Mouse (Mus musculus): ENCODE data around the gene Sh3bp5.

The Sh3bp5 gene

GRCm38 (mm10) chr14:31407911-31408604 is 27.8 kb downstream of the Sh3bp5 start:
- DNase-seq: no peak

DNA sequence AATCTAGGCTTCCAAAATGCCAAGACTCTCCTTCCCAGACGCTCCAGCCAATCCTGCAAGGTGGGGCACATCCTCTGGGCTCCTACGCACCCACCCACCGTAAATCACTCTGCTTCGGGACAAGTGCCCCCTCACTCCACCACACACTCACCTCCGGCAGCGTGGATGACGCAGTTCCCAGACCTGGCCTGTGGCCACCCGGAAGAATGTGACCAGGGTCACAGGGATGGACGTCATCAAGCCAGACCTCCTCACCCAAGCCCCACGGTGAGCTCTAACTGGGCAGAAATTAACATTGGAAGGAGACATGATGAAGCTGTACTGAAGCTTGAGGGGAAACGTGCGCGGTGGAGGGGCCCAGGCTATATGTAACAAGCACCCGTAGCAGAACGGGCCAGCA is 28.7 kb downstream of the Sh3bp5 start:
- no peak for DNase-seq

- DNase-seq: no peak
Measured at GRCm38 (mm10) chr14:31406154-31406810, 29.6 kb downstream of the Sh3bp5 start.

DNA sequence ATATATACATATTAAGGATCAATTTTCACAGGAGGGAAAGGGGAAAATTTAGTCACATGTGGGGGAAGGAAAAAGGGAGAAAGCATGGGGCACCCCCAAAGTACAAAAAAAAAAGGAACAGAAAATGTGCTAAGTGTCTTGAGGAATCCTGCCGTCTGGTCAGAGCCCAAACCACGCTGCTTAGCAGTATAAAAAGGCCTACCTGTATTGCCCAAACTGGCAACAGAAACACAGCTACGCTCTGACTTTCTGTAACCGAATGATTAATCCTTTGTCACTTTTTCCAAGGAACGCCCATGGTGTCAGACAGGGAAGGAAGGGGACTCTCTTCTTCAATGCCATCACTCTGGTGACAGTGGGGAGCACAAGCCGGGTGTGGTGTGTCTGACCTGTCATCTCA is 30.2 kb downstream of the Sh3bp5 start:
- no peak for DNase-seq

- no peak for DNase-seq
Measured at GRCm38 (mm10) chr14:31404663-31405062, 31.2 kb downstream of the Sh3bp5 start.

DNA sequence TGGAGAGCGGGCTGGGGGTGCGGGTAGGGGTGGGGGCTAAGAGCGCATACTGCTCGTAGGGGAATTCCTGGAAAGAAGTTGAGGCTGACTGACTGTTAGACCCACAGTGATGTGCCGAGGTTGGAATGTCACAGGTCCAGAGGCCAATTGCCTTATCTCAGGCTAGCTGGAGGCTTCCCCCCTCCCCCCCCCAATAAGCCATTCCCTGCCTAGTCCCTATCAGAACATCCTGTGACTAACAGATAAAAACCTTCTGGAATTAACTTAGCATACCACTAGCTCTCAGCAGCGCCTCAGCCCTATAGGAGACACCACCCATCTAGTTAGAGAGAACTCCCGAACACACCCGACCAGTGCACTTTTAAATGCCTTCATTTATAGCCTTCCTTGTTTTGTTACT is 31.9 kb downstream of the Sh3bp5 start:
- no peak for DNase-seq

GRCm38 (mm10) chr14:31403556-31403955 is 32.3 kb downstream of the Sh3bp5 start:
- no peak for DNase-seq

DNA sequence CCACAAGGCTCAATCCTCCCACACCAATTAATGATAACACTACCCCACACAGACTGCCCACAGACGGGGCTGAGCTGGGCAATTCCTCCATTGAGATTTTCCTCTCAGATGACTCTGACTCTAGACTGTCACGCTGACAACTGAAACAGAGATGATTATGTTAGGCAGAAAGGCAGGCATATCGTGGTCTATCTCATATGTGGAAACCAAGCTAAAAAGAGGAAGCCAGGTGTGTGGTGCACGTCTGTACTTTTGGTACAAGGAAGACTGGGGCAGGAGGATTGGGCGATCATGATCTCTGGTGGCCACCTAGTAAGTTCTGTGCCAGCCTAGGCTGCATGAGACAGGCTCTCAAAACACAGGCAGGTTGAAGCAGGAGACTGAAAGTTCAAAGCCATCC is 33.2 kb downstream of the Sh3bp5 start:
- no peak for DNase-seq

GRCm38 (mm10) chr14:31401918-31402427 is 33.9 kb downstream of the Sh3bp5 start:
- no peak for DNase-seq

DNA sequence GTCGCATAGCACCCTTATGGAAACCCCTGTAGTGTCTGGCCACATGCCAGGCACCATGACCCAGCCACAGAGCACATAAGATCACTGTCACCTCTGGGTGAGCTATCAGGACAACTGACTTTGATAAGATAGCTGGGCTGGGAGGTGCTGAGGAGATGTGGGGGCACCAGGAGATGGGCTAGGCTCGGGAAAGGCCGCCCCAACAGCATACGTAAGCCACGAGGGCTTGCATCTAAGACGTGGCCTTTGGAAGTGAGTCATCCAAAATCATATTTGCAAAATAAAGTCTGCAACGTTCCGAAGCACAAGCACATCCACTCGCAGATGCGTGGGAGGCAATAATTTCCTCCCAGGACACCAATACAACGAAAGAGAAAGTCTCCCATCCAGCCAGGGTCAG is 35.0 kb downstream of the Sh3bp5 start:
- DNase-seq: no peak

DNA sequence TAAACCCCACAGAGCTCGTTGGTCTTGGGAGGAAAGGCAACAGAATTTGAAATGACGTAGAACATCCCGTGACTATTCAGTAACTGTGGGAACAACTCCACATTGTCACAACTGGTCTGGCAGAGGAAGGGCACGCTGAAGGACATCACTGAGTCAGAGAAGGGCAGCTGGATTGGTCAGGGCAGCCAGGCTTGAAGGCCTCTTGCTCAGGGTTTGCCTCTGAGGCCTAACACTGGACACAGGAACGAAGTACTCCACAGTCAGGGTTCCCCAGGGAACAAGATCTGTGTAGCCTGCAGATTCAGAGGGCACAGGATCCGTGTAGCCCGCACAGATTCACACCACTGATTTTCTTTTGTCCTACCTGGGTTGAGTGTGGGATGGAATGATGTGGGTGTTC is 35.6 kb downstream of the Sh3bp5 start:
- no peak for DNase-seq

DNA sequence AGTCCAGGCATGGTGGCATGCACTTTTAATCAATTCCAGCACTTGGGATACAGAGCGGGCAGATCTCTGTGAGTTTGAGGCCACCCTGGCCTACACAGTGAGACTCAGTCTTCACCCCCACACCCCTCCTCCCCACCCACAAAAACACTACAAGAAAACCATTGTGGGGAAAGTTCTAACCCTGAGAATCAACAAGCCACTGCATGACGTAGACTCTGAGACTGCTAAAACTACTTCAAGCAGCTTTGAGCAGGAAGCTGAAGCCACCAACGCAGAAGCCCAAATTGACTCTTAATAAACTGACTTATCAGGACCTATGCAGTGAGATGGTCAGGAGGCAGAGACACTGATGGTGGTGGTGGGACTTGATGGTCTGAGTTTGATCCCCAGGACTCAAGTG is 36.6 kb downstream of the Sh3bp5 start:
- peak; percentile 24 for DNase-seq

DNA sequence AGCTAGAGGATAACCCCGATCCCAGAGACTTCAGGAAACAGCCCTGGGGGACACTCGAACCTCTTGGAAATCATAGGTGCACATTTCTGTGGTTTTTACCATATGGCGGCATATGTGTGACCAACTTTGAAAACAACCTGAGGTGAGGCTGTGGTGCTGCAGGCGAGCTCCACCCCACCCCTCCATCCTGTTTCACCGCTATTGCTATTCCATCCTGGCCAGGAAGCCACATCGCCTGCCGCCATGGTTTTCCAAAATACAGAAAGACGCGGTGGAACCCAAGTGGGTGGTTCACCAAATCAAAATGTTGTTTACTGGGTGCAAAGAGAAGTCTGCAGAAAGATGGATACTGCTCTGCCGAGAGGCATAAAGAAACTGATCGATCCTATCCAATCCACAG is 37.1 kb downstream of the Sh3bp5 start:
- DNase-seq: no peak

DNA sequence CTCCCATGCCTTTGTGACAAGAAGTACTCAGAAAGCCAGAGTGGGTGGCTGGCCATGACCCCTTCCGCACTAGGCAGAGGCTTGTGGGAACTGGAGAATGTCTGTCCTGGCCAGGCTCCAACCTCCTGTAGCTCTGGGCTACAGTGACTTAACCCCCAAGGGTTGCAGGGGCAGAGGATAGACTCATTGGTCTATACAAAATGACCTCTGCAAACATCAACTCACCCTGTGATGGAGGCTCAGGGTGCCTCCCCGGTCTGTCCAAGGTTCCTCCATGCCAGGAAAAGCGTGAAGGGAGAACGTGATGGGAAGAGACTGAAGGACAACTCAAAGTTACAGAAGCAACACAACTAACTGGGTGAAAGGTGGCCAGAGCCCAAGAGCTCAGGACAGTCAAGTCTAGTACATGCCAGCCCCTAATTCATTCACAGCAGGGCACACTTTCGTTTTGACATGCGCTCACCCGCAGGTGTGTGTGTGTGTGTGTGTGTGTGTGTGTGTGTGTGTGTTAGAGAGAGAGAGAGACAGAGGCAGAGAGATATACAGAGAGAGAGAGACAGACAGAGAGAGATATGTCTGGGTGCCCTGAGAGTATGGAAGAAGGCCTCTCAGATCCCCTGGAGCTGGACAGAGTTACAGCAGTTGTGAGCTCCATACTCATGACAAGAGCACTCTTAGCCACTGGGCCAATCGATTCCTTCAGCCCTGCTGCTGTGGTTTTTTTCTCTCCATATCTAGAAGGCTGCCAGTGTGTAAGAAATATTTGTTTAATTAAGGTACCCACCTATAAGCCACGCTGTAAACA is 37.9 kb downstream of the Sh3bp5 start:
- no peak for DNase-seq

DNA sequence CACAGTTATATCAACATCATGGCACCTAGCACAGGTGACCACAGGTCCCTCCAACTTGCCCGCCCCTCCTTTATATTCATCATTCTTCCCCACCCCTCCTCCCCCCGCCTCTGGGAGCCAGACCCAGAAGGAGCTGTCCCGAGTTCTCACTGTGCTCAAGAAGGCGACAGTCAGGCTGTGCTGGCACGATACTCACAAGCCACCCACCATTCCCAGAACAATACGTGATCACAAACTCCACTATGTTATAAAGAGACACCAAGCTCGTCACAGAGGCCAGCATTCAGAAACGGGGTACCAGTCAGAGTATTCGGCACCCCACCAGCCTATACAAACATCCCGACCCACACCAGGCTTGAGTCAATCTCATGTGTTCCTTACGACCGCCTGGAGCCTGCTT is 38.5 kb downstream of the Sh3bp5 start:
- no peak for DNase-seq

DNA sequence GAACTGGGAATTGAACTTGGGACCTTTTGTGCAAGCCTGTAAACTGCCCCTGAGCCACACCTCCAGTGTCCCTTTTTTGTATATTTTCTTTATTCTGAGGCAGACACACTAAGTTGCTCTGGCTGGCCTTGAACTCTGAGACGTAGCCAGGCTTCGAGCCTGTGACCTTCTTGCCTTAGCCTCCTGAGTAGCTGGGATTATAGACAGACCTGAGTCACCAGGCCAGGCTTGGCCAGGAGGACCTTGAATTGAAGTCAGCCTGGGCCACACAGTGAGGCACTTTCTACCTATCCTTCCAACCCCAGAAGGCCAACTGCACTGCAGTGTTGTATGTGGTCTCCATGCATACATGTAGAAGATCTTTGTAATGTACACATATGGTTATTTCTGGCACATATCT is 39.5 kb downstream of the Sh3bp5 start:
- DNase-seq: no peak

GRCm38 (mm10) chr14:31395629-31396199 is 40.2 kb downstream of the Sh3bp5 start:
- DNase-seq: no peak

DNA sequence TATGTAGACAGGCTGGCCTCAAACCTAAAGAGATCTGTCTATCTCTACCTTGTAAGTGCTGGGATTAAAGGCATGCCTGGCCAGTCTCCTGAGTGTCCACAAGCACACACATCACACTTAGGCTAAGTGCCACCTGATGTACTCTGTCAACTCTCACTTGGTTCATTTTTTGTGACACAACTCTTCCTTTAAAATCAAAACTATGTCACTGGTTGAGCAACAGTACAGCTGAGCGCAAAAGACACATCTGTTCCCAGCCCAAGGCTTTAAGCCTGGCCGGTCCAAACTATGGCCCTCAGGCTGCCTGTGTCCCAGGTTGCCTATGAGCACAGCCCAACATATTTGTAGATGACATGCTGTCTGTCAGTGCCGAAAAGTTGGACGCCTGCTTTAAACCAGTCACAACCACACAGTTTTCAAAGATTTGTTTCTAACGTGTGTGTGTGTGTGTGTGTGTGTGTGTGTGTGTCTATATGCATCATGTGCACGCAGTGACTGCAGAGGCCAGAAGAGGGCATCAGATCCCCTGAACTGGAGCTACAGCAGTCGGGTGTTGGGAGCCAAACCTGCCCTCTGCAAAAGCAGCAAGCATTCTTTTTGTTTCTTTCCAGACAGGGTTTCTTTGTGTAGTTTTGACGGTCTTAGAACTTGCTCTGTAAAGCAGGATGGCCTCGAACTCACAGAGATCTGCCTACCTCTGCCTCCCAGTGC is 40.9 kb downstream of the Sh3bp5 start:
- DNase-seq: no peak

DNA sequence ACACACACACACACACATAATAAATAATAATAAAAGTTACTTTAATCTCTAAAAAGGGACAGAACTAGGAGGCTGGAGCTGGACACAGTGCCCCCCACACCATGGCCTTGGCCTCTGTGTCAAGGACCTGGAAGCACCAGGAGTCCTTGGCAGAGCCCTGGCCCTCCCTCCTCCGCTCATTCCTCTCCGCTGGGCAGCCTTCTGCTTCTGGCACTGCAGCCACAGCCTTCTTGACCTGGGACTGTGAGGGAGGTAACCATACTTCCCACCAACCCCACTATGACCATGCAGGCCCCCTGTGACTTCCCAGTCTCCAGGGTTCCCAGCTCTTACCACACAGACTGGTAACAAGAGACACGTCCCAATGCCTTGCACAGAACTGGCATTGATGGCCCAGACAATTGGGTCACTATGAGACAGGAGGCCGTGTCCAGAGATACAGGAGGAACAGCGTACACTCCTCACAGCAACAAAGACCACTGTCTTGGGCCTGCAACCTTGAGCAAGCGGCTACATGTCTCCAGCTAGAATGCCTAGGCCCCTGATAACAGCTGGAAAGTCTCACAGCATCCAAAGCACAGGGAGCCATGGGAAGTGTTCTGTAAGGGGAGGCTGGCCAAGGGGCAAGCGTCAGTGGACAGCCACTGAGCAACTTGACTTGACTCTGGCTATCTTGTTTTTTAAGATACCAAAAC is 41.8 kb downstream of the Sh3bp5 start:
- DNase-seq: no peak

GRCm38 (mm10) chr14:31393546-31393890 is 42.4 kb downstream of the Sh3bp5 start:
- no peak for DNase-seq

DNA sequence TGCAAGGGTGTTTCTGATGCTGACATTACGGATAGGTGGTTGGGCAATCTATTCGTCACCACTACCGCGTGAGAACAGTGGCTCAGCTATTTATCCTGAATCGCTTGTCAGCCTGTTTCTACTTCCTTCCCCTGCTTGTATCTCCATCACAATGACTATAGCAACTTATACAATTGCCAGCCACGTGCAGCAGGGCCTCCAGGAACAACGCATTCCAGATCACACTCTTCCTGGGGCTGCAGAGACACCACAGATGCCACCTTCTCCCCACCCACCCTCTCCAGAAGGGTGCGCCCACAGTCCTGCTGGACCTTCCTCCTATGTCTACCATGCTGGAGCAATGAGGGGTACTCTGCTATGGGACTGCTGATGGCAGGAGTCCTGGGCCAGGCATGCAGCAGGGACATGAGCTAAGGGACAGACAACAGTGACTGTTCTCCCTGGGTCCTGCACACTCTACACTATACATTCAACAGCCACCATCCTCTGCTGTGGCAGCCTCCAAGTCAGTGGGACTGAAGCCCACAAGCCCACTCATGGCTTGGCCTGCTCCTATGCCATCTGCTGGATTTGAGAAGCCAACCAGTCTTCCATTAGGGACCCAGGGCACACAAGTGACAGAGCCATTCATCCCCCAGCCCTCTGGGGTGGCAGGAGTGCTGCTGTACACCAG is 42.9 kb downstream of the Sh3bp5 start:
- no peak for DNase-seq

GRCm38 (mm10) chr14:31392300-31392699 is 43.6 kb downstream of the Sh3bp5 start:
- DNase-seq: no peak

Data from thymus, postnatal 25 days (tissue).